In genomic region chr9:54499791-54500190, GRCm38 (mm10) we compare ENCODE assay signal across 15 mouse cellular contexts. TPM values are rescaled to one million over a fixed set of nuclear protein-coding genes. Genes with fewer than 3 reads are reported as not detected.
A peak's percentile ranks its signal among the peaks of the same experiment; 100 is the strongest.
DNase-seq lines count a peak whose midpoint lies in the region; ATAC-seq and TF ChIP-seq lines count a peak whose summit lies in the region.
"Had no signal": no experiment of that assay in that cellular context is flagged by ENCODE, and none has a peak within 500 bp of the region (broad histone marks: within the 10 kb centered on the region; RNA-seq: fewer than 3 reads in every experiment).

No protein-coding gene starts in this region.

- no peak for TF ChIP-seq POLR2A in heart, adult 2 months (IDR thresholded peaks at IDR 0.05; ENCODE audit: insufficient read depth, low read depth, low read length)
- TF ChIP-seq POLR2A in CH12.LX (IDR thresholded peaks at IDR 0.05; ENCODE audit: low read depth, low read length), result no peak

- dilution Hi-C loops in CH12.LX (cut with MboI; ENCODE audit: extremely low pct_ligation_motif_present, extremely low pct_unique_long_range_greater_than_20kb, low sequenced_read_pairs), result no loop called here

- H3K36me3 ChIP-seq in heart, adult 2 months (ENCODE audit: control insufficient read depth, insufficient read depth, low read length), result no peaks in the 10 kb centered on the region
- H3K36me3 ChIP-seq in CH12.LX (replicated peaks in 1 of 2; ENCODE audit: control insufficient read depth in 1 of 2, insufficient read depth in 1 of 2, low read length in 1 of 2), result peaks cover 0 to 5% of the 10 kb centered on the region in 2 experiments
- H3K36me3 ChIP-seq in forebrain, embryonic 16.5 days (ENCODE audit: control insufficient read depth, insufficient read depth), result no peaks in the 10 kb centered on the region
- H3K36me3 ChIP-seq in midbrain, embryonic 14.5 days (ENCODE audit: control insufficient read depth, insufficient read depth, low read length), result no peaks in the 10 kb centered on the region
- H3K36me3 ChIP-seq: embryonic facial prominence, embryonic 13.5 days; liver, embryonic 12.5 days had no signal

- in situ Hi-C loops in CH12.LX (cut with MboI; ENCODE audit: low pct_ligation_motif_present, low pct_unique_long_range_greater_than_20kb, low sequenced_read_pairs), result no loop called here

- whole genome bisulfite sequencing in heart, adult 2 months, result 65% methylated on average over 3 of the region's 3 CpGs
- 76% methylated on average over 3 of the region's 3 CpGs for WGBS in forebrain, embryonic 16.5 days
- 83% methylated on average over 3 of the region's 3 CpGs for WGBS in midbrain, embryonic 14.5 days

- intact Hi-C loops in heart, adult 2 months (cut with DNase I), result no loop called here

- TF ChIP-seq CTCF in heart, adult 2 months (IDR thresholded peaks at IDR 0.05), result no peak
- TF ChIP-seq CTCF in CH12.LX (conservative IDR thresholded peaks at IDR 0.05 in 1 of 2, IDR thresholded peaks at IDR 0.05 in 1 of 2; ENCODE audit: low read depth in 2 of 2, low read length in 2 of 2), result no peak

- H3K27me3 ChIP-seq in heart, adult 2 months (ENCODE audit: control insufficient read depth, insufficient read depth, low read length), result no peaks in the 10 kb centered on the region
- H3K27me3 ChIP-seq in CH12.LX (replicated peaks), result no peaks in the 10 kb centered on the region
- no peaks in the 10 kb centered on the region for H3K27me3 ChIP-seq in forebrain, embryonic 16.5 days (replicated peaks; ENCODE audit: control insufficient read depth, insufficient read depth, low read length)
- no peaks in the 10 kb centered on the region for H3K27me3 ChIP-seq in midbrain, embryonic 14.5 days (ENCODE audit: control insufficient read depth, insufficient read depth, low read length)

- no peaks in the 10 kb centered on the region for H3K79me2 ChIP-seq in heart, adult 2 months (replicated peaks; ENCODE audit: control insufficient read depth, insufficient read depth, low read length)
- peaks cover 19% of the 10 kb centered on the region for H3K79me2 ChIP-seq in CH12.LX (replicated peaks; ENCODE audit: control insufficient read depth, extremely low read depth, insufficient read depth, poor library complexity, severe bottlenecking)

- H3K4me1 ChIP-seq in heart, adult 2 months (ENCODE audit: control insufficient read depth, insufficient read depth, low read length), result no peaks in the 10 kb centered on the region
- peaks cover 3 to 38% of the 10 kb centered on the region in 2 experiments for H3K4me1 ChIP-seq in CH12.LX (ENCODE audit: control insufficient read depth in 1 of 2, insufficient read depth in 2 of 2)
- H3K4me1 ChIP-seq in forebrain, embryonic 16.5 days (replicated peaks; ENCODE audit: control insufficient read depth, insufficient read depth, low read length), result peaks cover 24% of the 10 kb centered on the region
- peaks cover 18% of the 10 kb centered on the region for H3K4me1 ChIP-seq in midbrain, embryonic 14.5 days (ENCODE audit: control insufficient read depth, insufficient read depth, low read length)
- H3K4me1 ChIP-seq: embryonic facial prominence, embryonic 13.5 days had no signal

- no peak overlapping the region for H3K27ac ChIP-seq in heart, adult 2 months
- no peak overlapping the region for H3K27ac ChIP-seq in CH12.LX (ENCODE audit: insufficient read depth, low read depth)
- no peak overlapping the region for H3K27ac ChIP-seq in forebrain, embryonic 16.5 days (ENCODE audit: low read length)
- H3K27ac ChIP-seq in midbrain, embryonic 14.5 days (replicated peaks; ENCODE audit: low read depth, low read length), result no peak overlapping the region
- H3K27ac ChIP-seq: embryonic facial prominence, embryonic 13.5 days; liver, embryonic 12.5 days had no signal

- ATAC-seq in forebrain, embryonic 16.5 days, result no peak
- no peak for ATAC-seq in midbrain, embryonic 14.5 days (ENCODE audit: low FRiP score, low TSS enrichment)
- ATAC-seq: liver, embryonic 12.5 days had no signal

- TF ChIP-seq EP300 in heart, adult 2 months (IDR thresholded peaks at IDR 0.05; ENCODE audit: insufficient read depth, low read depth, low read length), result no peak
- TF ChIP-seq EP300 in CH12.LX (IDR thresholded peaks at IDR 0.05; ENCODE audit: low read length), result no peak

- H3K9me3 ChIP-seq in CH12.LX (replicated peaks; ENCODE audit: low read length), result no peaks in the 10 kb centered on the region
- H3K9me3 ChIP-seq in forebrain, embryonic 16.5 days (ENCODE audit: control insufficient read depth, low read length), result no peaks in the 10 kb centered on the region
- no peaks in the 10 kb centered on the region for H3K9me3 ChIP-seq in midbrain, embryonic 14.5 days (ENCODE audit: control insufficient read depth, low read length)
- H3K9me3 ChIP-seq: embryonic facial prominence, embryonic 13.5 days; liver, embryonic 12.5 days had no signal

- no peak overlapping the region for H3K4me3 ChIP-seq in heart, adult 2 months
- H3K4me3 ChIP-seq in CH12.LX (replicated peaks in 1 of 3; ENCODE audit: low read depth in 2 of 3, low read length in 2 of 3, poor library complexity in 1 of 3), result peak overlapping the region in 2 of 3 experiments; percentile 59 to 94
- H3K4me3 ChIP-seq in forebrain, embryonic 16.5 days (replicated peaks; ENCODE audit: low read length), result peak overlapping the region; percentile 22
- peak overlapping the region; percentile 83 for H3K4me3 ChIP-seq in midbrain, embryonic 14.5 days (replicated peaks; ENCODE audit: low read depth, low read length)
- H3K4me3 ChIP-seq: liver, embryonic 12.5 days had no signal

- peak overlapping the region; percentile 93 for H3K4me2 ChIP-seq in CH12.LX (ENCODE audit: insufficient read depth, low read depth, poor library complexity, severe bottlenecking)
- peak overlapping the region; percentile 53 for H3K4me2 ChIP-seq in forebrain, embryonic 16.5 days (ENCODE audit: low read length)
- H3K4me2 ChIP-seq in midbrain, embryonic 14.5 days (ENCODE audit: low read length), result peak overlapping the region; percentile 72

- H3K9ac ChIP-seq in heart, adult 2 months (ENCODE audit: low read depth, low read length), result no peak overlapping the region
- peak overlapping the region; percentile 86; the same call in 1 of the 2 replicates for H3K9ac ChIP-seq in CH12.LX (ENCODE audit: insufficient read depth, low read depth)
- H3K9ac ChIP-seq in forebrain, embryonic 16.5 days (replicated peaks; ENCODE audit: low read depth, low read length), result no peak overlapping the region
- H3K9ac ChIP-seq in midbrain, embryonic 14.5 days (replicated peaks; ENCODE audit: low read length), result no peak overlapping the region; the same call in 1 of the 2 replicates
- H3K9ac ChIP-seq: embryonic facial prominence, embryonic 13.5 days; liver, embryonic 12.5 days had no signal

- TF ChIP-seq RAD21 in CH12.LX (IDR thresholded peaks at IDR 0.05; ENCODE audit: low read depth, low read length), result no peak

- peak; percentile 65 for DNase-seq in heart, adult 11 months
- no peak for DNase-seq in heart, adult 2 months
- DNase-seq in CH12.LX (ENCODE audit: extremely low read depth), result no peak
- no peak for DNase-seq in midbrain, embryonic 14.5 days
- DNase-seq in right cerebral cortex, adult 18-20 months, result no peak
- no peak for DNase-seq in urinary bladder, adult 2 months (ENCODE audit: low spot score)
- DNase-seq: gastrocnemius, postnatal 14 days had no signal

TF ChIP-seq in CH12.LX, 34 proteins besides CTCF, POLR2A, EP300 and RAD21:
- TF ChIP-seq CHD2 (IDR thresholded peaks at IDR 0.05; ENCODE audit: low read length) (peak; percentile 56), ZMIZ1 (IDR thresholded peaks at IDR 0.05; ENCODE audit: low read depth, low read length) (no peak)

RNA-seq across cellular contexts. Expression of gene Dmxl2, which starts 1.6 kb away (rescaled TPM):
- total RNA-seq in heart, adult 2 months (2021), result 10 to 100 TPM; 20.6 to 27.6 TPM
- 6.7 and 9.8 TPM in 2 replicates for polyA plus RNA-seq in heart, adult 2 months (2012; rRNA removed)
- total RNA-seq in CH12.LX (2012; rRNA removed) (20.1 and 23.7 TPM in 2 replicates), CH12.LX (2014; rRNA removed) (21.8 and 24.2 TPM in 2 replicates)
- polyA plus RNA-seq in CH12.LX (2012; ENCODE audit: insufficient read length, low read depth), result 22.5 and 26.6 TPM in 2 replicates
- 57.0 and 60.6 TPM in 2 replicates for polyA plus RNA-seq in forebrain, embryonic 16.5 days (2015; fragmentation: Nextera tagmentation; extraction: Ambion mirVana)
- polyA plus RNA-seq in midbrain, embryonic 14.5 days (2014; fragmentation: Nextera tagmentation; extraction: Ambion mirVana), result 64.9 and 71.1 TPM in 2 replicates
- polyA plus RNA-seq in urinary bladder, adult 2 months (2012; rRNA removed), result 6.5 and 8.1 TPM in 2 replicates

RNA-seq across cellular contexts. Expression of gene Sh2d7, which starts 39.0 kb away (rescaled TPM):
- total RNA-seq in heart, adult 2 months (2021), result not detected
- polyA plus RNA-seq in heart, adult 2 months (2012; rRNA removed), result 0.08 TPM in 1 of 2 replicates, not detected in the other
- total RNA-seq in CH12.LX (2012; rRNA removed), result 0.81 and 0.84 TPM in 2 replicates
- 0.83 and 0.90 TPM in 2 replicates for total RNA-seq in CH12.LX (2014; rRNA removed)
- polyA plus RNA-seq in CH12.LX (2012; ENCODE audit: insufficient read length, low read depth), result 0.52 and 0.56 TPM in 2 replicates
- 0.16 TPM in 1 of 2 replicates, not detected in the other for polyA plus RNA-seq in forebrain, embryonic 16.5 days (2015; fragmentation: Nextera tagmentation; extraction: Ambion mirVana)
- not detected in 2 replicates for polyA plus RNA-seq in midbrain, embryonic 14.5 days (2014; fragmentation: Nextera tagmentation; extraction: Ambion mirVana)
- polyA plus RNA-seq in urinary bladder, adult 2 months (2012; rRNA removed), result not detected in 2 replicates
- total RNA-seq: gastrocnemius, postnatal 14 days; layer of hippocampus, adult 8-10 months; left cerebral cortex, postnatal 25 days had no signal
- polyA plus RNA-seq: embryonic facial prominence, embryonic 13.5 days; heart, embryonic 14.5 days; kidney, embryonic 14.5 days; liver, embryonic 12.5 days; lung, embryonic 16.5 days had no signal
